Mouse (Mus musculus) cerebellum, postnatal 10 days (tissue): ENCODE data around the gene Cks2.
A peak's percentile ranks its signal among the peaks of the same experiment; 100 is the strongest.
"Not testable (repeated sequence)": the region's sequence is repeated elsewhere in the genome, so short reads cannot be mapped to it uniquely, and the experiment has no call there.

Experiments used
- DNase-seq, 2 experiments: peaks; one replicate each; pipeline ENCODE4 v3.0.0; 2021; ENCODE audit warnings: mixed read lengths in 2 of 2

The Cks2 gene

DNA sequence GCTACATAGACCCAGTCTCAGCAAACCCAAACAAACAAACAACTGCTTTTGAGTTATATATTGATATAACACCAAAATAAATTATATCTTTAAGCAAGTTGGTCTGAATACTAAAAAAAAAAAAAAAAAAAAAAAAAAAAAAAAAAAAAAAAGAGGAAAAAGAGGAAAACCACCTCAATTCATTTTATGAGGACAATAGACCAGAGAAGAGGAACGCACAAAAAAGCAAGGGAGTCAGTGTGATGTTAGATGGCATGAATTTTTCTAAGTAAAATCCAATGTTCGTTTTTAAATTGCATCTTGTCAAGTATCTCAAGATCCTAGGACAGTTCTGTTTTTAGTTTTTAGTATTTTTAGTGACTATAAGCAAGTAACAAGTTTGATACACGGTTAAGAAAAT is 3.6 kb upstream of the Cks2 start:
- DNase-seq = no peak

DNA sequence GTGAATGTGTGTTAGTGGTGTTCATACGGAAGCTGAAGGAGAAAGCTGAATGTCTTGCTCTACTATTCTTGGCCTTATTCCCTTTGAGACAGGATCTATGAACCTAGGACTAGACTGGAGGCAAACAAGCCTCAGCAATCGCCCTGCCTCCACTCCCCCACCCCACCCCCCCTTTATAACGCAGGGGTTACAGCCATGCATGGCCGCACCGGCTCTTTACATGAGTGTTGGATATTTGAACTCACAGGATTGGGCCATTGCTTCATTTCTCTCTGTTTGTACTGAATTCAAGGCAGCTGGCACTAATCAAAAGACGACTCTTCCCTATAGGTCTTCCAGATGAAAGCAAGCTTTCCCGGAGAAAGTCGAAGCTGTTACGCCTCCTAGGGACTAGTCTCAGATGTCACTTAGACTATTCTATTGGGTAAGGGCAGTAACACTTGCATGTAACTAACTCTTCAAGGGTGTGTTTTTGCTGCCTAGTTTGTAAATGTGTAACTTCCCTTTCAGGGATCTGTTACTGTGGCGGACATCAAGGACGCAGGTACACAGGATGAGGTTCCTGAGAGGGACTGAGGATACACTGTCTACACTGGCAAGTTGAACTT is 2.8 kb upstream of the Cks2 start:
- no peak for DNase-seq

DNA sequence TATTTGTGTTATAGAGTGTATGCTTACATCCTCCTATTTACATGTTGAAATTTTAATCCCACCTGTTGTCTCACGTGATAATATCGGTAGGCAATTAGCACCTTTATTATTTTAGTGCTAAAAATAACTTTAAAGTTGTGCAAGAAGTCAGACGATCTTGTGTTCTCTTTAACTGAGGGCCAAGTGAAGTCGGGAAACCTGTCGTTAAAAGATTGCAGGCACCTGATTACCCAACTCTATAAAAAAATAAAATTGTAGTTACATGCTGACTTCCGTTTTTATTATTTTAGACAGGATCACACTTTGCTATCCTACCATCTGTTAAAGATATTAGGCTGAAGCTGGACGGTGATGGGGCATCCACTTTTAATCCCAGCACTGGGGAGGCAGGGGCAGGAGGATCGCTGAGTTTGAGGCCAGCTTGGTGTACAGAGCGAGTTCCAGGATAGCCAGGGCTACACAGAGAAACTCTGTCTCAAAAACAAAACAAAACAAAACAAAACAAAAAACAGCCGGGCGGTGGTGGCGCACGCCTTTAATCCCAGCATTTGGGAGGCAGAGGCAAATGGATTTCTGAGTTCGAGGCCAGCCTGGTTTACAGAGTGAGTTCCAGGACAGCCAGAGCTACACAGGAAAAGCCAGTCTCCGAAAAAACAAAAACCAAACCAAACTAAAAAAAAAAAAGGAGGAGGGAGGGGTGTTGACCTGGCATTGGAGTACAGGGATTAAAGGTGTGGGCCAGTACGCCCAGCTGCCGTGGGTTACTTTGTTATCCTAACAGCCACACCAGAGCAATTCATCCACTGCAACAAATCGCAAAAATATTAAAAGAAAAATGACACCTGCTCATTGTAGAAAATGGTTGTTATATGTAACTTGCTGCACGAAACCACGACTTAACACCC is 856 bp upstream of the Cks2 start:
- DNase-seq = peak; percentile 10 to 14

DNA sequence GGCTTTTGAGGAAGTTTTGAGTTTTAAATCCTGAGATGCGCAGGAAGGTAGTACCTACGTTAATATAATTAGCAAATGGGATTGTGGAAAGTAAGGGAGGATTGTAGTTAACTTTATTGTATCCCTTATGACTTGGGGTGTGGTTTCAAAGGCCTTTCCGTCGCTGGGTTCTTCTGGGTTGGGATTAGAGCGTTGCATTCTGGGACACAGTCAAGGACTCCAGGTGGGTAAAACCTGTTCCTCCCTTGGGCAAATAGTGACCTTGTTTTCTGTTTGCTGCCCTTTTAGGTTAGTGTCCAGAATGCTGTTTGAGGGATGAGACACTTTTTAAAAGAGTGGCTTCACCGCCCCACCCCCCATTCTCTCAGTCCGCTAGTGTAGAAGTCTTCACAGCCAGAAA is 840 bp downstream of the Cks2 start:
- peak in 1 of 2 experiments; percentile 16 for DNase-seq

DNA sequence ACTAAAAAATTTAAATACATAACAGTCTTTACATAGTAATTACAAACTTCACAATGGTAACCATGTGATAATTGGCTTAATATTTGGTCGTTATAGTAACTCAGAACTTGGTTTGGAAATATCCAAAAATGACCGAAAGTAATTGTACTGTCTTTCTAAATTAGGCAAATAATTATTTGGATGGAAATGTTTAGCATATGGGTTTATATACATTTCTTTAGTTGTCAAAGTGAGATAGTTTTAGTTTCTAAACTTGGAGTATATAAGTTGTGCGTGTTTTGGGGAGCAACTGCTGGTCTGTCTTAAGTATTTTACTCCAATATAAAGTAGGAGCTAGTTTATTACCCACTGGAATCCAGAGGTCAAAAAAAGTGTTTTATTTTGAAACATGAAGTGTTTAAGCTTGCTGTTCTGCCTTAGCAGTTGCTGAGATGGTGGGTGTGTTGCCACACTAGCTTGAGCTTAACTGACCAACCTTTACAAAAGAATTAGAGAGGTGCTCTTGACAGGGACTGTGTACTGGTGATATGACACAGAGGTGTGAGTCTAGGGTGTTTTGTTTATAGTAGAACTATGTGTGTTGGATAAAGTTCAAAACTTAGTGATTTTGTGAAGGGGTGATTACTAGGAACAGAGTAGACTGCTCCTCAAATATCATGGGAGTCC is 1.5 kb downstream of the Cks2 start:
- DNase-seq = no peak

DNA sequence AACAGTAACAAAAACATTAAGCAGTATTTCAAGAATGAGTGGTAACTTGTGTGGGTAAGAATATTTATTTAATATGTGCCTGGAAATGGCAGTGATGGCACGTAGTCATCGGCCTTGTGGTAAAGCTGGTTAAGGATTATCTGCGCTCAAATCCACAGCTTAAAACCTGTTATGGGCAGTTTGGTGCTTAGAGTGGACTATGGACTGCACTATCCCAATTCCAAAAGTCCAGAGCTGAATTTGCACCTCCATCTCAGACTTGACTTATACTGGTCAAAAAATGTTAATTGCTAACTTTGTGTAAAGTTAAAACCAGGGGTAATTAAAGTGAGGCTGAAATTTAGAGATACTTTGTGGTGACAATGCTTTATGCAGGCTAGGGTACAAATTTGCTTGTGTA is 2.7 kb downstream of the Cks2 start:
- no peak for DNase-seq

DNA sequence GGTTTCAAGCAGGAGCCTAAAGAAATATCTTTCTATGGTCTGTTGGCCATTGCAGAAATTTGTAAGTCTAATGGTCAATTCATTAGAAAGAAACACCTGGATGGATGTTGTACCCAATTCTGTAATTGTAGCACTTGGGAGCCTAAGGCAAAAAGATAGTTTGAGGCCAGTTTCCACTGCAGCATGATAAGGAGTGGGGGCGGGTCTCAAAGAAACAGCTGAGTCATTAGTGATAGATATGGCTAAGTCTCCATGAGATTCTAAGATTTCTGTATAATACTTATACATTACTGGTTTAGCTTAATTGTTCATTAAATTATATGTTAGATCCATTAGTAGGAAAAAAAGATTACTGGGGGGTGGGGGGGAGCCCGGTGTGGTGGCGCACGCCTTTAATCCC is 3.2 kb downstream of the Cks2 start:
- DNase-seq = no peak

DNA sequence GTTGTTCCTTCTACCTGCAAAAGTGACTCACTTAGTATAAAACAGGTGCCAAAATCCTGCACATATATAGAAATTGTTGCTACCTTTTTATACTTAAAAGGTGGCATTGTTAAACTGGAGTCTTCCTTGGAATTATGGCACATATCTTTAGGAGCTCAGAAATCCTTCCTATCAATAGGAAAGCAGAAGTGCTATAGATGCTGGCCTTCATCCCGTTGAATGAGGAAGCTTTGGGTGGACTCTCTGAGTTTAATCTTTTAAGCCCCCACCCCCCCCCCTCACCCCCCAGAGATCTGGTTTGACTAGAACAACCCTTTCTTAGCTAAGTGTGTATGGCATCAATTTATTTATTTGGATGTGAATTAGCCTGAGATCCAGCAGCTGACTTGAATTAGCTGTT is 4.7 kb downstream of the Cks2 start:
- no peak for DNase-seq

DNA sequence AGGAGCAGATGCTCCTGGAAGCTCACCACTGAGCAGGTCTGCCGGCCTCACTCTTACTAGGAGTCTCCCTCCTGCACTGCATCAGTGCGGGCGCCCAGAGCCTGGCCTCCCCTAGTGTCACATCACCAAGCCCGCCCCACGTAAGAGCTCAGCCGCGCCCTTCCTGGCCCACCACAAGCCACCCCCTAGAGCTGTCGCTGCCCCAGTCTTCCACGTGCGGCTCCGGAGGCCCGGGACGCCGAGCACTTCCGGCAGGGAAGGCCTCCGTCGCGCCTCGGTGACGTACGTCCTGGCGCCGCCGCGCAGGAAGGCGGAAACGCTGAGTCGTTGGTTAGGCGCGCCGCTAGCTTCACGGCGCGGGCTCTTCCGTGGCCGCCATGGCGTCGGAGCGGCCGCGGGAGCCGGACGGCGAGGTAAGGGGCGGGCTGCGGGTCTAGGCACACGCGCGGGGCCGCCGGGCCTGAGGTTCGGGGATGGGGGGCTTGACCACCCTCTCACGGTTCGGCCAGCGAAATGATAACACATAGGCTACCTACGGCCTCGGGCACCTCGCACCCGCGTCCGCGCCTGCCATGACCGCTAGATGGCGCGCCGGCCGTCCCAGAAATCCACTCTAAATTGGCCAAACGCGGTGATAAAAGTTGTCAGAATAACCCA is 6.5 kb downstream of the Cks2 start, which contains the start of gene Secisbp2:
Gene Secisbp2 (plus strand): TSS at position 290 of the 657 bp plus-strand sequence.
- peak; percentile 98 for DNase-seq

DNA sequence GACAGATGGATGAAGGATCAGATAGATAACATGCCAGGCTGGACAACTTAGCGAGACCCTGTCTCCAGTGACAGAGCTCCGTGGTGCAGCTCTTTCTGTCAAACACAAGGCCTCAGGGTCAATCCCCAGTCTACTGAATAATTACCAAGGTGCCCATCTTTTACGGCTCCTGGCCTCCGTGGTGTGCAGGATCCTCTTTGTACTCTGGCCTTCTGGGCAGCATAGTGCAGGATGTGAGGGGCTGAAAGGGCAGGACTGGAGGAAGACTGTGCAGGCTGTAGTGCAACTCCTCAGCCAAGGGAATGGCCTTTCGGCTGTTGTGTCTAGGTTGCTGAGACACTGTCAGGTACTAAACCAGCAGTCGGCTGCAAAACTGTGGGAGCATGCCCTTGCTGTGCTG is 8.1 kb downstream of the Cks2 start:
- DNase-seq = no peak

DNA sequence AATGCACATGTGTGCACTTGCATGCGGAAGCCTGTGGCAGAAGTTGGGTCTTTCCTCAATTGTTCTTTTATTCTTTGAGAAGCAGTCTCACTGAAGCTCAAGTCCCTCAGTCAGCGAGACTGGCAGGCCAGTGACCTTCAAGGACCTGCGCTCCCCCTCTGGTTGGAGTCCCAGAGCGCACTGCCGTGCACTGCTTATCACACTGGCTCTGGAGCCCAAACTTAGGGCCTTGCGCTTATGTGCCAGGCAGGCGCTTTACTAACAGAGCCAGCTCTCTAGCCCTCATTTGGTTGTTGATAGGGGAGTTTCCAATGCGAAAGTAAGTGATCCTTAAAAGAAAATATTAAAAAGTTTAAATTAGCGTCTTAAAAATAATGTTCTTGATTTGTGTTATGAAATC is 8.9 kb downstream of the Cks2 start:
- DNase-seq = no peak

DNA sequence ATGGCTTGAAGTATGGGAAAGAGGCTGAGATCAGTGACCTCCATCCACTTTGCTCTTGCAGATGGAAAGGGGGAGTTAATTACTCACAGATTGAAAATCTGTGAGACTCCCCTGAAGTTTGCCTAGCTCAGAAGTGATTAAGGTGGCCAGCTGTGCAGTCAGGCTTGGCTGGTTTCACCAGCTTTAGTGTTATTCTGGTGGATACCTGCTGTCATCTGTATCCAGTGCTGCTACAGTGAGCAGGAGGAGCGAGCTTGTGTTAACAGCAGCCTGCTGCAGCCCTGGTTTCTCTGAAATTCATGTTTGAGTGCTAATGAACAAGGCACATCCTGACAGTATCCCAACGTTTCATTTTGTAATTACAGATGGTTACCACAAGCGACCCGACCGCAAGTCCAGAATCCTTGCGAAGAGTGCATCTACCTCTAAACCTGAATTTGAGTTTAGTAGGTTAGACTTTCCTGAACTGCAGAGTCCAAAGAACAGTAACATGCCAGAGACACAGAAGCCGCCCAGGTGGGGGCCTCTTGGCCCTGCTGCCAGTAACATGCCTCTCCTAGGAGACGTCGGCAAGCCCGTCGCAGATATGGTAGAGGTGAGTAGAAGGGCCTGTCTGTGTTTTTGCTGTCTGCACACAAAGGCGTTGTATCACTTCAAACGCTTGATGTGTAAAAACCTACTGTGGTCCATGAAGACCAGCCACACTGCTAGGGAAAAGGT is 11.6 kb downstream of the Cks2 start:
- DNase-seq = no peak

DNA sequence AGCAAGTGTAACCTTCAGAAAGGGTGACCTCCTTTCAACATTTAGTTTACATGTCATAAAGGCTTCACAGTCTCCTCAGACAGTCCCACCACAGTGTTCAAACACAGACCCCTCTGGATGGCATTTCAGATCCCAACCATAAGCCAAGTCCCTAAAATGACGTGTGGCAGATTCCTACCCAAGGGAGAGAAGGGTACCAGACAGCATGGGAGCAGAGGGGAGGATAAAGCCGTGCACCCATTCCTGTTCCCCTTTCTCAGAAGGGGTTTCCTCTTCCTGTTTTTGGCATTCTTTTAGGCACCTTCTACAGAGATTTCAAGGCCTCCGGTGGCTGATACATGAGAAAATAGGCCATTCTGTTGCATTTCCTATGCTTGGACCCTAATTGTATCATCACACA is 13.1 kb downstream of the Cks2 start:
- DNase-seq = no peak

DNA sequence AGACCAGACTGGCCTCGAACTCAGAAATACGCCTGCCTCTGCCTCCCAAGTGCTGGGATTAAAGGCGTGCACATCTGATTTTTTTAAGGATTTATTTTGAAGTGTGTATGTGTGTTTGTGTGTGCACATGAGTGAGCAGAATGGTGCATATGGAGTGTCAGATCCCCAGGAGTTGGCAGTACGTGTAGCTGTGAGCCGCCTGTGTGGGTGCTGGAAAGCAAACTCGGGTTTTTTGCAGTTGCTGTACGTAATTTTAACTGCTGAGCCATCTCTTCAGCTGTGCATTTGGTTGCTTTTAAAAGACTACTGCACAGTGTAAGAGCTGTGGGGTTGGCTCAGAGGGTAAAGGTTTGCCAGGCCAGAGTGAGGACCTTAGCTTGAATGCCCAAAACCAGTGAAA is 14.5 kb downstream of the Cks2 start:
- no peak for DNase-seq

DNA sequence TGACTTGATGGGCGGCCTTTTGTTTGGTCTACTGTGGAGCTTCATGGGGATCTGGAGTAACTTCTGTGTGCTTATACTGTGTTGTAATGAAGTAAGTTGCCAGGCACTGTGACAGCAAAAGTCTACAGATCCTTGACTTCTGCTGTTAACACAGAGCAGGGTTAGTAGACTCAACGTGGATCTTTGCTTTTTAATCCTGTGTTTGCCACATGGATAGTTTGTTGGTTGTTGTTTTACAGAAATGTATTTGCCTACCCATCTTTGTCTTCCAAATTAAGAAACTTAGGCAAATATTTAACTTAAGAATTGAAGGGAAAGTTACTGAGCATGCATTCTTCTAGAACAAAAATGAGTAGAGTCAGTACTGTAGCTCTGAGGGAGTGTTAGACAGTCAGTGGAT is 18.5 kb downstream of the Cks2 start:
- no peak for DNase-seq

DNA sequence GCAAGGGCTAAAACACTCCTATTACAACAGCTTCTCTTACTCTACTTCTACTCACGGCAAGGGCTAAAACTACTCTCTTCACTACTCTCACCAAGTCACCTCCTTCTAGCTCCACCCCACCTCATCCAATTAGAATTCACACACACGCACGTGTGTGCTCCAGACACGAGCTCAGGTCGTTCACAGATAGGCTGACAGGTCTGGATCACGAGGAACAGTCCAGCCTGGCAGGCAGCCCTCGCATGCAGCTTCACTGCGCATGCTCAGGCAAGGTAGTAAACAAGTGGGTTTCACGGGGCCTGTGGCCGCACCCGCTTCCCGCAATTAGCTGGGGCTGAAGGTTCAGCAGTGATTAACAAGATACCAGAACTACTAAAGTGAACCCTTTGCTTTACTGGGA is 23.2 kb downstream of the Cks2 start:
- not testable (repeated sequence) for DNase-seq

DNA sequence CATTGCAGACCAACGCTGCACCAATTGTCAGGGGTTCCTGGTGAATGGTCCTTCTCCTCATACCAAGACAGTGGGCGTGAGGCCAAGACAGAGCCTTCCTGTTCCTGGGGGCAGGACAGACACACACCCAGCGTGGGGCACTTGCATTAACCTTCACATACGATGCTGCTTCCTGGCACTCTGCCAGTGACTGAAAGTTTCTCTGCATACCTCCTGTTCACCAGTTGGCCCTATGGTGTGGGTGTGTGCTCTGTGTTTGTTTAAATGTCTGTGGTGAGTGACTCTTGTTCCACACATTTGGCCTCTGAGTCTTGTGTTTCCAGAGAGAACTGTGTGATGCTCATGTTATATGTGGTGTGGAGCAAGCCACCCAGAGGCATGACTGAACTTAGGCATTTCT is 31.6 kb downstream of the Cks2 start:
- peak; percentile 47 to 50 for DNase-seq

DNA sequence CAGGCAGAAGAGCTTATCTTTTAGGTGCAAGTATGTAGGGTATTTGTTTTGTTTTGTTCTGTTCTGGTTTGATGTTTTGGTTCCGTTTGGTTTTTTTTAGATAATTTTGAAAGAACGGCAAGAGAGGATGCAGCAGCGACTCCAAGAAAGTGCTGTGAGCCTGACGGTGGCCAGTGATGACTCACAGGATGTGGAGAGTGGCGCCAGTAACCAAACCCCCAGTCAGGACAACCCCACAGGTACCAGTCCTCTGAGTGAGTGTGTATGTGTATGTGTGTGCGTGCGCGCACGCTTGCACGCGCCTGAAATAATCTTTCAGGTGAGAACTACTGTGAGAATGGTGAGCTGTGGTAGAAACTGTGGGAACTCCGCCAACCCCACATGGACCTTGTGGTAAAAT is 32.0 kb downstream of the Cks2 start:
- DNase-seq = no peak

DNA sequence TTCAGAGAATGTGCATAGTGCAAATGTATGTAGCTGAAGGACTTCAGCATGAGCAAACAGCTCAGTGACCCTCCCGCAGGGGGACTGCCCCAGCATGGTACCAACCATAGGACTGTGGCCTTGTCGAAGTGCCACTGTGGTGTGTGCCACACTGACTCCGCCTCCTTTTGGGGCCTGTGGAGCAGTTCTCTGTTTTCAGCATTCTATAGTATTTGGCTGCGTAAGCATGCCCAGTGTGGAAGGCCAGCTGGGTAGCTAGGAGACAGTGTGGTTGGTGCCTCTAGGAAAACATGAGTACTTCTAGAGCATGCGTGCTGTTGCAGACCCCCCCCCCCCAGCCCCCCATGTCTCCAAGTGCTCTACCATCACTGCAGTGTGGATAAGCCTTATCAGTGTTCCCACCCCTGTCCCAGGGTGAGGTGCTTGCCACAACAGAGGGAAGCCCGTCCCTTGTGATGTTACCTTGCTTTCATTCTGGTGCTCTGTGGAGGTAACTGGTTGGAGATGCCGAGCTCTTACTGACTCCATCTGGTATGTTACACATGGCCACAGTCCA is 32.7 kb downstream of the Cks2 start:
- no peak for DNase-seq

DNA sequence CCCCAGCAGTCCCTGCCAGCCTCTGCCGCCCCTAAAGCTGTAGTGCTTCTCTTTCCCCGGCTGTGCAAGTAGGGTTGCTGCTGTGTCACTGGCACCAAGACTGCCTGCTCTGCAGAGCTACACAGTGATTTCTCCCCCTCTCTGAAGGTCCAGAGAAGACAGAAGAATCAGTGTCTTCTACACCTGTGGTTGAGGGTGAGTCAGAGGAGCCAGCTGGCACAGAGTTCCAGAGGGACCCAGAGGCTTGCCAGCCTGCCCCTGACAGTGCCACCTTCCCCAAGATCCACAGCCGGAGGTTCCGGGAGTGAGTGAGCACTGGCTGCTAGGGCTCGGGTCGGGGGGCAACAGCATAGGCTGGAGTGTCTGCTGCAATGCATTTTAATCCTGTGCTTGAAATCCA is 33.7 kb downstream of the Cks2 start:
- DNase-seq = no peak

DNA sequence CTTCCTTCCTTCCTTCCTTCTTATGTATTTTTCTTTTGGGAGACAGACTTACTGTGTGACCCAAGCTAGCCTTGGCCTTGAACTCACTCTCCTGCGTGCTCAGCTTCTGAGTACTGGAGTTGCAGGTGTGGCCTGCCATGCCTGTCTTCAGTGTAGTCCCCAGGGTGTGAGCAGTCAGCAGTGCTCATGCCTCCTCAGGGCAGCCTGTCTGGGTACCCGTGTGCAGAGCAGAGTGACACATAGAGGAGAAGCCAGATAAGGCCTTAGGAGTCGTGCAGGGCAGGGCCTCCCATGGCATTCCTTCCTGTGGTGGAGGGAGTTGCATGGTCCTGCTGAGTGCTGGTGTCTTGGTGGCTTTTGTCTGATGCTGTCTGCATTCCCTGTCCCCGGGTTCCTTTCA is 34.3 kb downstream of the Cks2 start:
- DNase-seq = no peak

DNA sequence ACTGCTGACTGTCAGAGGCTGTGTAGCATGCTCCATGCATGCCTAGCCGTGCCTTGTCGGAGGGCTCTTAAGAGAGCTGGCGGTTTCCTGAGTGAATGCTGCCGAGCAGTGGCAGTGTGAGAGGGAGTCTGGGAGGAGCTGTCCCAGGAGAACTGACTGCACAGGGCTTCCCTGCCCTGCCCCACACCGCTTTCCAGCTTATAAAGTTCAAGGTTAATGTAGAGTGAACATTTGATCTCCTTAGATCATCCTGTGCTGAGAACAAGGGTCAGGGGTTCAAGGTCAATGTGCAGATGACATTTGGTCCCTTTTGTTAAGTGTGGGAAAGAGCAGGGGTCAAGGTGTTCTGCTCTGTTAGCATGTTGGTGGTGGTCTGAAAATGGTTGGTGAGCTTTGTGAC is 36.0 kb downstream of the Cks2 start:
- DNase-seq = no peak
